Mouse (Mus musculus): ENCODE data around the gene Gm7347.
"Not testable (repeated sequence)": the region's sequence is repeated elsewhere in the genome, so short reads cannot be mapped to it uniquely, and the experiment has no call there.

DNA sequence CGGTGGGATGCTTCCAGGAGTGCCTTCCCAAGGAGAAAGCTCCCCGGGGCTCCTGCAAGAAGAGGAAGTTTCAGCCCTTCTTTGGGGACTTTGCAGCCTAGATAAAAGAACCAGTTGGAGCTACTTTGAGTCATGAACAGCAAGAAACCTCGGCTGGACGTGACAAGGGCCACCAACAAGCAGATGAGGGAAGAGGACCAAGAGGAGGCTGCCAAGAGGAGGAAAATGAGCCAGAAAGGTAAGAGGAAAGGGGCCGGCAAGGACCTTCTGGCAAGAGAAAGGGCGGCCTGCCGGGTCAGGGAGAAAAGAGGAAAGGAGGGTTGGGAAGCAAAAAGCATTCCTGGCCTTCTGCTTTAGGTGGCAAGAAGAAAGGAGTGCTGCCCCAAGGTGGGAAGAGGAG is 50.7 kb downstream of the Gm7347 start:
- not testable (repeated sequence) for TF ChIP-seq CTCF (IDR thresholded peaks at IDR 0.05; ENCODE audit: borderline replicate concordance, control insufficient read depth, extremely low read depth, insufficient read depth, low read length, poor library complexity); POLR2A (IDR thresholded peaks at IDR 0.05; ENCODE audit: control insufficient read depth, extremely low read depth, insufficient read depth, low read length, poor library complexity)
